Mouse (Mus musculus): ENCODE data around the gene Nufip1.

Gene Nufip1

GRCm38 (mm10) chr14:76110396-76111221, at the start of gene Nufip1, which contains the start of gene Gpalpp1:
Gene Nufip1 (plus strand): TSS chr14:76110891.
Gene Gpalpp1 (minus strand): TSS chr14:76110760.
- DNase-seq (ENCODE audit: low read depth in 2 of 2, low spot score in 2 of 2) = peak; percentile 76 to 85

GRCm38 (mm10) chr14:76067237-76067636, 43.5 kb upstream of the Nufip1 start:
- DNase-seq (ENCODE audit: low read depth in 2 of 2, low spot score in 2 of 2) = no peak

- DNase-seq (ENCODE audit: low read depth in 2 of 2, low spot score in 2 of 2) = no peak
Observed at GRCm38 (mm10) chr14:76068296-76068695, 42.4 kb upstream of the Nufip1 start.

DNA sequence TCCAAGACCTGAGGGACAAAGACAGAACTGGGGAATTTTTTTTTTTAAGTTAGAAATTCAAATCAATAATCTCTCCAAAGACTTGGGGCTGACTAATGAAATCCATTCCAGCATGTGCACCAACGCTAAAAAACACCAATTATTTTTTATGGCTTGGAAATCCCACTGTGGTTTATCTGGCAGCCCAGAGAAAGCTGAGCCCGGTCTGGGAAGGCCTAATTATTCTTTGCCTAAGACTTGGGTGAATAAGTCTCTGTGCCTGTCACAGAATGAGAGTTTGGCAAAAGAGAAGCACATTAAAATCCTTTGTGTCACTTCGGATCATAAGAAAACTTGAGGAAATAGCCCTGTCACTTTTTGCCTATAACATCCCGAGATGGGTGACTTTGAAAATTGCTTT, 41.4 kb upstream of the Nufip1 start:
- no peak for DNase-seq (ENCODE audit: low read depth in 2 of 2, low spot score in 2 of 2)

- DNase-seq (ENCODE audit: low read depth in 2 of 2, low spot score in 2 of 2) = no peak
Observed at GRCm38 (mm10) chr14:76072626-76073025, 38.1 kb upstream of the Nufip1 start.

- DNase-seq (ENCODE audit: low read depth in 2 of 2, low spot score in 2 of 2) = no peak
Observed at GRCm38 (mm10) chr14:76074206-76074605, 36.5 kb upstream of the Nufip1 start.

GRCm38 (mm10) chr14:76075721-76076120, 35.0 kb upstream of the Nufip1 start:
- DNase-seq (ENCODE audit: low read depth in 2 of 2, low spot score in 2 of 2) = no peak

DNA sequence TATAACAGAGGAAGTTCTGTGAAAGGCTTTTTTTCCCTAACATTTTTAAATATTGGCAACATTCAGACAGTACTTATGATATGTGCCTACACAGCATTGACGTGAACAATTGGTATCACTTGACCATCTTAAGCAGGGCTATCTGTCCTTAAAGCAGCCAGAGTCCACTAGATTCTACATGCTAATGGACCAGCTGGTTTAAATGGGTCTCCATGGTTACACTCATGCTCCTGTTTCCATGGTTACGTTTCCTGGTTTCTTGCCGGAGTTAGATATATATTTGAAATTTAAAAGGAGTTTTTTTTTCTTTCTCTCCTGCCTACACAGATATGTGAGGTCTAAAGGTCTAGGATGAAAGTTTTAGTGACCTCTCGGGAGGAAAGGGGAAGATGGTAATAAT, 34.1 kb upstream of the Nufip1 start:
- no peak for DNase-seq (ENCODE audit: low read depth in 2 of 2, low spot score in 2 of 2)

DNA sequence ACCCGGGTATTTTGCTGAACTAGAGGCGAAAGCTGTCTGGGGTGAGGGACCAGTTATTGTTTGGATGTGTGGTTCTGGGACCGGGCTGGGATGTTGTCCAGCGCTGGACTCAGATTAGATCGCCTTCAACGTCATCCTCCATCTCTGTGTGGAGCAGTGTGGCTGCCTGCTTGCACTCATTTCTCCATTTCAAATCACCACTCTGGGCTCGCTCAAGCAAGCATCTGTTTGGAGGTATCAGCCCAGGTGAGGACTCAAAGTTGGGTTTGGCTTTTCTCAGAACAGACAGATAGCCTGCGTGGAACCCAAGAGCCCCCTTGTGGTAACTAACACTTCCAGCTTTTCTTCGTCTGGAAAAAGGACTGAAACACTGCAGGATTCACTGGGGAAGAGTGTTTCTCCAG, 33.6 kb upstream of the Nufip1 start:
- no peak for DNase-seq (ENCODE audit: low read depth in 2 of 2, low spot score in 2 of 2)

DNA sequence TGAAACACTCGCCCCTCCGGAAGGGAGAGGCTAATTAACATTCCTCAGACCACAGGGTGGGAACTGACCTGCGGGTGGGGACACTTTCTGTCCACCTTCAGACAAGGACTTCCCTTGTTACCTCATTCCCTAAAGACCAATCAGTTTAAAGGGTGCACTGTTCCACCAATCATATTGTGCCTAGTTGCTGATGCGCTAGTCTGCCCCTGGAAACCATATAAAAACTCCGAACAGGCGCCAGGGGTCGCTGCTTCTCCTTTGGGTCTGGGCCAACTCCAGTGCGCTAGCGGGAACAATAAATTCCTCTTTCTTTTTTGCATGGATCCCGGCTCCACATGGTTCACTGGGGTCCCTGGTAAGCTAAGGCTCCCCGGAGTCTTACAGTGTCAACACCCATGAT, 29.2 kb upstream of the Nufip1 start:
- no peak for DNase-seq (ENCODE audit: low read depth in 2 of 2, low spot score in 2 of 2)

- DNase-seq (ENCODE audit: low read depth in 2 of 2, low spot score in 2 of 2) = no peak
Observed at GRCm38 (mm10) chr14:76082086-76082636, 28.5 kb upstream of the Nufip1 start.

GRCm38 (mm10) chr14:76084188-76084587, 26.5 kb upstream of the Nufip1 start:
- no peak for DNase-seq (ENCODE audit: low read depth in 2 of 2, low spot score in 2 of 2)

- no peak for DNase-seq (ENCODE audit: low read depth in 2 of 2, low spot score in 2 of 2)
Observed at GRCm38 (mm10) chr14:76097244-76097643, 13.4 kb upstream of the Nufip1 start.

DNA sequence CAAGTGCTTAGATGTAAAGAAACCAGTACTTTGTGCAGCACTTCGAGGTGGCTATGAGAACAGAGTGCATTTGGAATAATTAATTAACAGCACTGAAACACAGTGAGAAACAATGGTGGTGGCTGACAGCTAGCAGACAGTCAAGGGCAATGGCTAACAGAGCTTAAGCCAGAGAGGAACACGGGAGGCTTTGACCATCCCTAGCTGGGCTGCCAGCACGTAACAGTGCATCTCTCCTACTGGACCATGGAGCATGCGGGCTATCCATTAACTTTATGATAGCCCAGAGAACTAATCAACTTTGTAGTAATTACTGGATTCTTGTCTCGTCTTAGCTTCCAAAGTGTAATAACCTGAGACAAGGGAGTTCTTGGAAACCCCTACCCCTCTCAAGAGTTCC, 12.9 kb upstream of the Nufip1 start:
- DNase-seq (ENCODE audit: low read depth in 2 of 2, low spot score in 2 of 2) = no peak

- no peak for DNase-seq (ENCODE audit: low read depth in 2 of 2, low spot score in 2 of 2)
Observed at GRCm38 (mm10) chr14:76099543-76099942, 11.1 kb upstream of the Nufip1 start.

GRCm38 (mm10) chr14:76115744-76116143, 5.1 kb downstream of the Nufip1 start:
- no peak for DNase-seq (ENCODE audit: low read depth in 2 of 2, low spot score in 2 of 2)

- DNase-seq (ENCODE audit: low read depth in 2 of 2, low spot score in 2 of 2) = no peak
Observed at GRCm38 (mm10) chr14:76118963-76119362, 8.3 kb downstream of the Nufip1 start.

DNA sequence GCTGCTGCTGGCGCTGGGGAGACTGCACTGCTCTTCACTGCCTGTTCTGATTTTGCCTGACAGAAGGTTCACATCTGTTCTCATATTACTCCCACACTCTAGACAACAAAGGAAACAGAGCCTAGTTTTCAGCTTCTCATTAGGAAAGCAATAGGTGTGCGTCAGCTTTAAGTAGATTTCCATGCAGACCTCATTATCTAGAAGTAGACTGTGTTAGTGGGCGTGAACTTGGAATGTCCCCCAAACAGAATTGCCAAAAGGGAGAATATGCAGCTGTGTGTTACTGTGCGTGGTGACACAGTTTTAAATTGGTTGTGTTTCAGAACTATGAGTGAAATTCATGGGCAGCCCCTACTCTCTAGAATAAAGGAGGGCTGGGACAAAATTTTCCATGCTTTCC, 9.8 kb downstream of the Nufip1 start:
- no peak for DNase-seq (ENCODE audit: low read depth in 2 of 2, low spot score in 2 of 2)

GRCm38 (mm10) chr14:76121901-76122662, 11.4 kb downstream of the Nufip1 start:
- DNase-seq (ENCODE audit: low read depth in 2 of 2, low spot score in 2 of 2) = peak in 1 of 2 experiments; percentile 14

GRCm38 (mm10) chr14:76122663-76123058, 12.0 kb downstream of the Nufip1 start:
- DNase-seq (ENCODE audit: low read depth in 2 of 2, low spot score in 2 of 2) = no peak

GRCm38 (mm10) chr14:76127311-76127710, 16.6 kb downstream of the Nufip1 start:
- no peak for DNase-seq (ENCODE audit: low read depth in 2 of 2, low spot score in 2 of 2)

- no peak for DNase-seq (ENCODE audit: low read depth in 2 of 2, low spot score in 2 of 2)
Observed at GRCm38 (mm10) chr14:76128174-76128573, 17.5 kb downstream of the Nufip1 start.

All from CD8-positive naive resting alpha-beta T cell, adult 2 months (primary cell).